Mouse (Mus musculus) midbrain, embryonic 16.5 days (tissue): ENCODE data around the gene Ablim2. TPM values are rescaled to one million over a fixed set of nuclear protein-coding genes. Genes with fewer than 3 reads are reported as not detected.

Experiments
- ATAC-seq: fragments of 200-750 bp; cut with Nextera tagmentation; 2 replicates; pipeline ENCODE4 v1.8.0; 2017; ENCODE audit warnings: moderate TSS enrichment
- H3K27ac ChIP-seq: fragments of 300-500 bp; sonication (generic); 2 replicates; pipeline ENCODE4 v1.5.1; 2014; ENCODE audit warnings: mild to moderate bottlenecking, low read length, mixed read lengths
- H3K27me3 ChIP-seq: fragments of 300-500 bp; sonication (generic); 2 replicates; pipeline ENCODE4 v1.6.1; 2014; ENCODE audit warnings: low read depth, low read length, mixed read lengths; ENCODE audit not compliant: control insufficient read depth, insufficient read depth
- H3K36me3 ChIP-seq: fragments of 300-500 bp; sonication (generic); 2 replicates; pipeline ENCODE4 v1.6.1; 2014; ENCODE audit warnings: mild to moderate bottlenecking, low read length, moderate library complexity, mixed read lengths; ENCODE audit not compliant: control insufficient read depth, insufficient read depth
- H3K4me1 ChIP-seq: fragments of 300-500 bp; sonication (generic); 2 replicates; pipeline ENCODE4 v1.6.1; 2014; ENCODE audit warnings: mild to moderate bottlenecking, low read length, mixed read lengths; ENCODE audit not compliant: control insufficient read depth, insufficient read depth
- H3K4me2 ChIP-seq: fragments of 300-500 bp; sonication (generic); 2 replicates; pipeline ENCODE4 v1.6.1; 2014; ENCODE audit warnings: mild to moderate bottlenecking, low read length, mixed read lengths
- H3K4me3 ChIP-seq: fragments of 300-500 bp; sonication (generic); 2 replicates; pipeline ENCODE4 v1.5.1; 2014; ENCODE audit warnings: low read depth, mild to moderate bottlenecking, low read length, moderate library complexity, mixed read lengths
- H3K9ac ChIP-seq: fragments of 300-500 bp; sonication (generic); 2 replicates; pipeline ENCODE4 v1.6.1; 2014; ENCODE audit warnings: low read depth, low read length, mixed read lengths
- H3K9me3 ChIP-seq: fragments of 300-500 bp; sonication (generic); replicated peaks from 2 replicates; pipeline ENCODE4 v1.6.1; 2014; ENCODE audit warnings: mild to moderate bottlenecking, low read length, mixed read lengths; ENCODE audit not compliant: control insufficient read depth, poor library complexity, severe bottlenecking
- WGBS: fragments of 180-500 bp; shearing (Covaris S2); extraction: QIAGEN DNeasy Blood & Tissue Kit; methylation state at CpG from one replicate; pipeline ENCODE4 v1.1.7; 2014; 5-methylcytosine and 5-hydroxymethylcytosine counted together
- polyA plus RNA-seq: library from polyadenylated mRNA; unstranded; fragments of >200 nt; fragmentation: Nextera tagmentation; extraction: Ambion mirVana; gene quantifications from 2 replicates; pipeline ENCODE4 v1.2.1, GENCODE M21; 2015

The Ablim2 gene
- polyA plus RNA-seq, 1 experiment from 2014 or later = 36.2 TPM

GRCm38 (mm10) chr5:35730552-35730951, 27.1 kb upstream of the Ablim2 start:
- H3K36me3 ChIP-seq = no peaks in the 10 kb centered on the region
- H3K4me2 ChIP-seq = no peak overlapping the region
- 83% methylated on average over 1 of the region's 1 CpGs for WGBS
- H3K4me3 ChIP-seq = no peak overlapping the region
- ATAC-seq = no peak
- no peaks in the 10 kb centered on the region for H3K9me3 ChIP-seq
- no peak overlapping the region for H3K9ac ChIP-seq
- no peaks in the 10 kb centered on the region for H3K4me1 ChIP-seq
- H3K27ac ChIP-seq = no peak overlapping the region
- no peaks in the 10 kb centered on the region for H3K27me3 ChIP-seq

GRCm38 (mm10) chr5:35731006-35731405, 26.7 kb upstream of the Ablim2 start:
- ATAC-seq = no peak
- no peak overlapping the region for H3K4me2 ChIP-seq
- no peaks in the 10 kb centered on the region for H3K27me3 ChIP-seq
- no peaks in the 10 kb centered on the region for H3K4me1 ChIP-seq
- H3K9ac ChIP-seq = no peak overlapping the region
- no peak overlapping the region for H3K27ac ChIP-seq
- whole genome bisulfite sequencing = 86% methylated on average over 4 of the region's 4 CpGs
- H3K36me3 ChIP-seq = no peaks in the 10 kb centered on the region
- no peaks in the 10 kb centered on the region for H3K9me3 ChIP-seq
- no peak overlapping the region for H3K4me3 ChIP-seq

- Histone ChIP-seq H3K4me2 (no peak overlapping the region), H3K27me3 (no peaks in the 10 kb centered on the region), H3K9ac (no peak overlapping the region), H3K4me1 (no peaks in the 10 kb centered on the region), H3K36me3 (no peaks in the 10 kb centered on the region), H3K9me3 (no peaks in the 10 kb centered on the region), H3K27ac (no peak overlapping the region), H3K4me3 (no peak overlapping the region)
- no peak for ATAC-seq
- WGBS = 78% methylated on average over 2 of the region's 2 CpGs
These were observed 24.2 kb upstream of the Ablim2 start for GRCm38 (mm10) chr5:35733523-35733922.

GRCm38 (mm10) chr5:35737231-35737901, 20.3 kb upstream of the Ablim2 start:
- Histone ChIP-seq H3K27ac (no peak overlapping the region), H3K4me1 (no peaks in the 10 kb centered on the region; the same call in 1 of the 2 replicates), H3K27me3 (peaks cover 8% of the 10 kb centered on the region; the same call in 1 of the 2 replicates), H3K9me3 (no peaks in the 10 kb centered on the region), H3K36me3 (no peaks in the 10 kb centered on the region), H3K9ac (no peak overlapping the region), H3K4me2 (no peak overlapping the region), H3K4me3 (no peak overlapping the region)
- ATAC-seq = no peak
- 78% methylated on average over 20 of the region's 20 CpGs for WGBS

GRCm38 (mm10) chr5:35739005-35739404, 18.7 kb upstream of the Ablim2 start:
- 75% methylated on average over 2 of the region's 2 CpGs for WGBS

GRCm38 (mm10) chr5:35739536-35740278, 18.0 kb upstream of the Ablim2 start, which contains the start of gene Sh3tc1:
TSS of gene Sh3tc1 (minus strand) at chr5:35739987.
- no peak for ATAC-seq
- Histone ChIP-seq H3K4me3 (no peak within 1 kb of the TSS), H3K4me2 (no peak within 1 kb of the TSS), H3K9ac (no peak within 1 kb of the TSS), H3K4me1 (no peaks in the 10 kb centered on the region; the same call in 1 of the 2 replicates), H3K9me3 (no peaks in the 10 kb centered on the region), H3K27ac (no peak within 1 kb of the TSS), H3K36me3 (no peaks in the 10 kb centered on the region), H3K27me3 (peaks cover 8% of the 10 kb centered on the region; the same call in 1 of the 2 replicates)
- 20% methylated on average over 10 of the region's 10 CpGs for WGBS

More at GRCm38 (mm10) chr5:35739005-35739404, 18.7 kb upstream of the Ablim2 start:
- no peaks in the 10 kb centered on the region for H3K36me3 ChIP-seq
- peaks cover 8% of the 10 kb centered on the region; the same call in 1 of the 2 replicates for H3K27me3 ChIP-seq
- H3K9me3 ChIP-seq = no peaks in the 10 kb centered on the region
- H3K4me1 ChIP-seq = no peaks in the 10 kb centered on the region; the same call in 1 of the 2 replicates
- H3K27ac ChIP-seq = no peak overlapping the region
- H3K4me3 ChIP-seq = no peak overlapping the region
- no peak for ATAC-seq
- H3K9ac ChIP-seq = no peak overlapping the region
- H3K4me2 ChIP-seq = no peak overlapping the region

- H3K9ac ChIP-seq = no peak overlapping the region
- 13% methylated on average over 10 of the region's 10 CpGs for WGBS
- H3K9me3 ChIP-seq = no peaks in the 10 kb centered on the region
- no peak overlapping the region for H3K27ac ChIP-seq
- no peak for ATAC-seq
- H3K36me3 ChIP-seq = no peaks in the 10 kb centered on the region
- peaks cover 8% of the 10 kb centered on the region; the same call in 1 of the 2 replicates for H3K27me3 ChIP-seq
- no peaks in the 10 kb centered on the region; the same call in 1 of the 2 replicates for H3K4me1 ChIP-seq
- H3K4me2 ChIP-seq = no peak overlapping the region
- no peak overlapping the region for H3K4me3 ChIP-seq
These were observed 17.0 kb upstream of the Ablim2 start for GRCm38 (mm10) chr5:35740716-35741115.

- no peak overlapping the region for H3K27ac ChIP-seq
- H3K4me1 ChIP-seq = no peaks in the 10 kb centered on the region; the same call in 1 of the 2 replicates
- H3K27me3 ChIP-seq = peaks cover 8% of the 10 kb centered on the region; the same call in 1 of the 2 replicates
- H3K9ac ChIP-seq = no peak overlapping the region
- WGBS = 51% methylated on average over 13 of the region's 13 CpGs
- H3K4me3 ChIP-seq = no peak overlapping the region
- H3K9me3 ChIP-seq = no peaks in the 10 kb centered on the region
- no peaks in the 10 kb centered on the region for H3K36me3 ChIP-seq
- ATAC-seq = no peak
- no peak overlapping the region for H3K4me2 ChIP-seq
These were observed 16.4 kb upstream of the Ablim2 start for GRCm38 (mm10) chr5:35741225-35741820.
